Mouse (Mus musculus): Measurements from ENCODE around the gene S100a13.

Gene S100a13

GRCm38 (mm10) chr3:90513796-90514590 lies at the start of gene S100a13, which contains the start of gene S100a1:
S100a13 (plus strand) TSS chr3:90514435.
S100a1 (minus strand) TSS chr3:90514392.
- DNase-seq = peak in 1 of 2 experiments; percentile 27

GRCm38 (mm10) chr3:90464552-90465080 lies 49.6 kb upstream of the S100a13 start:
- no peak for DNase-seq

GRCm38 (mm10) chr3:90465081-90465685 lies 49.1 kb upstream of the S100a13 start:
- DNase-seq = no peak

- DNase-seq = peak in 1 of 2 experiments; percentile 19
These were observed 48.4 kb upstream of the S100a13 start, which contains the start of gene Npr1 for GRCm38 (mm10) chr3:90465686-90466310. Npr1 (minus strand) TSS chr3:90465866.

GRCm38 (mm10) chr3:90466311-90466766 lies 47.9 kb upstream of the S100a13 start:
- peak; percentile 54 to 69 for DNase-seq

GRCm38 (mm10) chr3:90467618-90468300 lies 46.5 kb upstream of the S100a13 start:
- DNase-seq = no peak

GRCm38 (mm10) chr3:90472213-90472612 lies 42.0 kb upstream of the S100a13 start:
- DNase-seq = no peak

GRCm38 (mm10) chr3:90475151-90475830 lies 38.9 kb upstream of the S100a13 start:
- peak; percentile 18 to 36 for DNase-seq

- peak; percentile 94 to 97 for DNase-seq
These were observed 38.2 kb upstream of the S100a13 start, which contains the start of gene Ilf2 for GRCm38 (mm10) chr3:90475831-90476611. Ilf2 (plus strand) TSS chr3:90476126.

- no peak for DNase-seq
These were observed 27.2 kb upstream of the S100a13 start for GRCm38 (mm10) chr3:90486998-90487397.

GRCm38 (mm10) chr3:90488576-90488975 lies 25.7 kb upstream of the S100a13 start:
- no peak for DNase-seq

GRCm38 (mm10) chr3:90490696-90491256 lies 23.5 kb upstream of the S100a13 start, which contains the start of gene Snapin:
Snapin (minus strand) TSS chr3:90491033.
- DNase-seq = peak; percentile 93 to 95

- no peak for DNase-seq
These were observed 22.9 kb upstream of the S100a13 start for GRCm38 (mm10) chr3:90491350-90491749.

GRCm38 (mm10) chr3:90493831-90494540 lies 20.2 kb upstream of the S100a13 start:
- DNase-seq = no peak

- no peak for DNase-seq
These were observed 18.2 kb upstream of the S100a13 start for GRCm38 (mm10) chr3:90495850-90496525.

GRCm38 (mm10) chr3:90497597-90497996 lies 16.6 kb upstream of the S100a13 start:
- DNase-seq = no peak

GRCm38 (mm10) chr3:90503444-90503843 lies 10.8 kb upstream of the S100a13 start:
- no peak for DNase-seq

- DNase-seq = no peak
These were observed 9.0 kb upstream of the S100a13 start for GRCm38 (mm10) chr3:90505216-90505615.

GRCm38 (mm10) chr3:90506362-90506761 lies 7.9 kb upstream of the S100a13 start:
- DNase-seq = no peak

All from cerebellum, postnatal 36 days (tissue).